Mouse (Mus musculus): ENCODE measurements at regions not wholly inside any gene's neighbourhood (a gene's known extent, or its start where the extent isn't known, plus 50 kb on each side); places are given as distances from the start of the nearest gene placed in this dataset.

DNA sequence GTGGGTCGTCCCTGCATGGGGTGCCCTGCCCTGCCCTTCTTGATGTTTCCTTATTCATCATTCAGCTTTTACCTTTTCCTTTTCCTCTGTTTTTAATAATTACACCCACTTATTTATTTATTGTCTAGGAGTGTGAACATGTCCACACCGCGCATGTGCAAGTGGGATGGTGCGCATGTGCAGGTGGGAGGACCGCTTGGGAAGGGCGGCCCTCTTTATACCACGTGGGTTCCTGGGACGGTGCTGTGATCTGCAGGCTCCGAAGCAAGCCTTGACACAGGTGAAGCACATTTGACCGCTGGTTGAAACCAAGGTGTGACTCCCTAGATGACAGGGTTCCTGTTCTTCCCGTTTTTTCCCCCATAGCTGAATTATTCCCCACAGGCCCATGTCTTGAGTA is 60.0 kb downstream of the Syf2 start:
- no peak for DNase-seq (ENCODE audit: low spot score in 2 of 2)

DNA sequence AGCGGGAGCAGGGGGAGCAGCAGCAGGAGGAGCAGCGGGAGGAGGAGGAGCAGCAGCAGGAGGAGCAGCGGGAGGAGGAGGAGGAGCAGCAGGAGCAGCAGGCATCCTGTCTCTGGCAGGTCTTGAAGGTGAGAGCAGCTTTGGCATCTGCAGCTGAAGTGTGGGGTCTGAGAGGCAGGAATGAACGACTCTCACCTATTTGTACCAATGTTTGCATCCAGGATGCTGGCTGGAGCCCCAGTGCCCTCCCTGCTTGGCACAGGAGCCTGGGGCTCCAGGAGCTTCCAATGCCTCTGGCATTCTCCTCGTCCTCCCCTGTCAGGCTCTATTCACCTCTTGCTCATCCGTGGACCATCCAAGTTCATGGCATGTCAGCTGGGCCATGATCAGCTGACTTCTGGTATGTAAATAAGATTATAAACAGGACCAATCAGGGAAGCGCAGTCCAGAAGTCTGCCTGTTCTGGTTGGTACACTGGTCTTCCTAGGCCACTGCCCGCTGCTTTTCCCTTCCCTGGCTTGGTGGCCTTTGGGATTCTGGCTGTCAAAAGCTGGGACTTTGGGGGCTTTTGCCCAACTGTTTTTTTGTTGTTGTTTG is 62.9 kb downstream of the Syf2 start:
- DNase-seq (ENCODE audit: low spot score in 2 of 2): no peak

DNA sequence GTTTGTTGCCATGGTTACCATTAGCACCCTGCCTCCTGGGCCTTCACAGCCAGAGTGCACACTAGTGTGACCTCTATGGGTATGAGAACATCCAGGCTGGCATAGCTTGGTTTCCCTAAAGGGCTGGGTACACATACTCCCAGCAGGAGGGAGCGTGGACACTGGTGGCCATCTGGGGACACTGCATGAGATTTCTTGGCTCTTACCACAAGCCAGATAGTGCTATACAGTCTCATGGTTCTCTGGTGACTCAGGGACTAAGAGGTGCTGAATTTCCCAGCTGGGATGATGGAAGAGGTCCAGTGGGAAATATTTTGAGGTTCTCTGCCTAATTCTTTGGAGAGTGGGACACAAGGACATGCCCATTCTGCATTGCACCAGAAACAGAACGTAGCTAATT is 63.5 kb downstream of the Syf2 start:
- DNase-seq (ENCODE audit: low spot score in 2 of 2): peak in 1 of 2 experiments; percentile 4

DNA sequence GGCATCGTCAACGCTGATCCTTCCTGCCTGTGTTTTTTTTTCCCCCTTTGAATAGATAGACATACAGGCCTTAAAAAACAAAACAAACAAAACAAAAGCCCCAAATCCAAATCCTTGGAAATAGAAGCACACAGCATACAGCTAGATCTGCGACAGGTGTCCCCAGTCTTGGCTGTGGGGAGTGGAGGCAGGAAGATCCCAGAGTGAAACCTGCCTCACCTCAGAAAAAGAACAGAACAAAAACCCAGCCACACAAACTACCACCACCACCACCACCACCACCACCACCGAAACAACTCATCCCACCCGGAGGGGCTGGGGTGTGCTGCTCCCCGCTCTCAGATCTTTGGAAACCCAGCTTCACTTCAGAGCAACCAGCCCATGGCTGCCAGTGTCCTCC is 64.0 kb downstream of the Syf2 start:
- no peak for DNase-seq (ENCODE audit: low spot score in 2 of 2)

DNA sequence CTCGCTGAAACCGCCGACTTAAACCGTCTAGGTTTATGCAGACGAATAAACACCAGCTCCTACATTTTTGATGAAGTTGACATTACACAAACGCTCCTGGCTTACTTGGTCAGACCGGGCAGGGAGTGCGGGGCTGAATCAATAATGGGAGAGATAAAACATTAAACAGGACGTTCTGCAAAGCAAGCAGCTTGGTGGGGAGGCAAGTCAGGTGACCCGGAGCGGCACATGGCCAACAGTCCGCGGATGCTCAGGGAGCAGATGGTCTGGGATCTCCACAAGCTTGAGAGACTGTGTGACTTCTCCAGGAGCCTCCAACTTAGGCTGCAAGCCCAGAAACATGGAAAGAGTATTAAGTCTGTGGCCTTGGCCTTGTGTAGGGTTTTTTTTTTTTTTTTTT is 64.4 kb downstream of the Syf2 start:
- no peak for DNase-seq (ENCODE audit: low spot score in 2 of 2)

DNA sequence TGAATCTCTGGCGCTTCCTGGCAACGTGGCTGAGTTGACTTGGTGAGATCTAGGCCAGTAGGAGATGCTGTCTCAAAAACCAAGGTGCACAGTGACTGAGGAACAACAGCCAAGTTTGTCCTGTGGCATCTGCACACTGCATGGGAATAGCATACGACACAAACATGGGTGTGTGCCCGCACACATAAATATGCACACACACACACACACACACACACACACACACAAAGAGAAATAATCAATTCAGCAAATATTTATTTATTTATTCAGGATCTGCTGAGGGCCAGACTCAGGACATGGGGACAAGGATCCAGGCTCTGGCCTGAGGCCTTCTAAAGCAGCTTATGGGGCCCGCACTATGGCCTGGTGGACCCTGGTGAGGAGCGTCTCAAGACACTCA is 65.4 kb downstream of the Syf2 start:
- no peak for DNase-seq (ENCODE audit: low spot score in 2 of 2)

DNA sequence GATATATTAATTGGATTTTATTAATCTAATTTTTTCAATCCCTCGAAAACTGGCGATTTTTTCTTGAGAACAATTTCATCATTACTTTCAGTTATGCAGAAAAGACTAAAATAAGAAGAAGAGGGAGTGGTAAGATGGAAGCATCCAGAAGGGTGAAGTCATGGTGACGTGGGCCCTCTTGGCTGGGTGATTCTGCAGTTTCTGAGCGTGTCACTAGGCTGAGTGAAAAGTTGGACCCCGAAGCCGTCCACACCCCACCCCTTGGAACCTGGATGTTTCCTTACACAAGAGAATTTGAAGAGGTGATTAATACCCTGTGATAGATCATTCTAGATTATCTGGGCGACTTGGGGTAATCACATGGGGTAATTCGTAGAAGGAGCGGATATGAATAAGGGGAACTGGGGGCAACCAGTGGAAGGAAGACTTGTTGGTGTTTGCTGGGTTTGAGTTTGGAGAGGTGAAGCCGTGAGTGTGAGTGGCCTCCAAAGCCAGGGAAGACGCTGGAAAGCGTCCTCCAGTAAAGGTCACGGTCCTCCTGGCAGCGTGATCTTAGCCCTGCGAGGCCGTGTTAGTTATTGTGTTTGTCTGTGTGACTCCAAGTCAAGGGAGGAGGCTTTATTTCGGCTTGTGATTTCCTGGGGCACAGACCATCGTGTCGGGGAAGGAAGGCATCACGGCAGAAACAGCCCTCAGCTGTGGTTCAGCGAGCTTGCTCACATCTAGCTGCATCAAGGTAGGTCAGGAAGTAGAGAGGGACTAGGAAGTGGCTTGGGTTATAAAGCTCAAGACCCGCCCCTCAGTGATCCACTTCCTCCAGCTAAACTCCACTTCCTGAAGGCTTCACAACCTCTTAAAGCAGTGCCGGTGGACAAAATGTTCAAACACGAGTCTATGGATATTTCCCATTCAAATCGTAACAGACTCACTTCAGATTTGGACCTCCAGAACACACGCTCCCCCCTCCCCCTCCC is 67.0 kb downstream of the Syf2 start:
- DNase-seq (ENCODE audit: low spot score in 2 of 2): no peak

DNA sequence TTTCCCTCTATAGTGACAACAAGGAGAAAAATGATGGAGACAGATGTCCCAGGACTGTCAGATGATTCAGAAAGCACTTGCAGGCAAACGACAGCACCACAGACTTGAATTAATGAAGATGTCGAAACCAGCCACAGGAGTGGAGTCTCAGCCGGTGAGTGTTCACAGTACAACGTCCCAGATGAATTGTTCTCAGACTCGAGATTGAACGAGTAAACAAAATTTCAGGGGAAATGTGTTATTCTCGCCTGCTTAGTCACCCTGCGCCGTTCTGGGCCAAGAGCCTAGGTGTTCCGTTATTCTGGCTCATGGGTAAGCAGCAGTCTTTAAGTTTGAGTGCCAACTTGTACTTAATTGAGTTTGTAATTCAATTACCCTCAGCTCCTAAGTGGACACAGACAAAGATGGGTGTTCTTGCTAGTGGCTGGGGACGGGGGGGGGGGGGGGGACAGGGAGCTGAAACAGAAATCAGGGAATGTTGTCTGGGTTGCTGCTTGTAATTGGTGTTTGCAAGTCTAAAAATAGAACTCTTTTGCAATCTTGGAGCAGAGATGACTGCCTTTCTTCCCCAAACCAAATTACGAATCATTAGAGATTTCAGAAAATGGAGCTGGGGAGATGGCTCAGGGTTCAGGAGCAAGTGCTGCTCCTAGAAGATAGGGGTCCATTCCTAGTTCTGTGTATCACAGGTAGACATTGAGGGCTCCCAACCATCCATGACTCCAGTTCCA is 68.4 kb downstream of the Syf2 start:
- peak in 1 of 2 experiments; percentile 23 for DNase-seq (ENCODE audit: low spot score in 2 of 2)

DNA sequence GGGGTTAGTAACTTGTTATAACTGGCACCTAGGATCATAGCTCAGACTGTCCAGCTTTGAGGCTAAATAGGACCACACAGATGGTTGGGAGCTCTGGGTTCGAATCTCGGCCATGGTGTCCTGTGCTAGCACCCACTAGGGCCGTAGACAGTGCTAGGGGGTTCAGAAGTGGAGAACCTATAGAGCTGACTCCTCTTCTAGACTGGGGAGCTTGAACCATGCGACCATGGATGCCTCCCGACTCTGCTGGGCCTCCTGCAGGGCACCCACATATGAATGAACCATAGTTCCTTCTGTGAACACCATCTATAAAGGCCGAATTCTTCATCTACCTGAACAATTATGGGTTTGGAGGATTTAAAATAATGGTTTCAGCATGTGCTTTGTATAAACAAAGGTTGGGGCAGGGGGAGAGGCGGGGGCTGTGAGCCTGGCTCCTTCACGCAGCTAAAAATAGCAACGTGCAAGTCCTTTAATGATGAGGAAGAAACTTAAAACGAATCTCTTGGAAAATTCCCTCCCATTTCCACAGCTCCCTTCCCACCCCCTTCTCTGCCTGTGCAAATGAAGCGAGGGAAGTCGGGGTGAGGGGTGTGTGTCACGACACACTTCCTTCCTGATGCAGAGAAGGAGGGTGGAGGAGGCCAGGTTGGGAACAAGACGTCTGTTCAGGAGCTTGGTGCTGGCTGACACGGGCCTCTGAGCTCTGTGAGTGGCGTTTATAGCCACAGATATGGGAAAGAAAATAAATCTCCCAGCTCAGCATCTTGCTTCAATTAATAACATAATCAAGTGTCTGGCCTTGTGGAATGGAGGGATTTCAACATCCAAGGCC is 71.6 kb downstream of the Syf2 start:
- peak in 1 of 2 experiments; percentile 30 for DNase-seq (ENCODE audit: low spot score in 2 of 2)

DNA sequence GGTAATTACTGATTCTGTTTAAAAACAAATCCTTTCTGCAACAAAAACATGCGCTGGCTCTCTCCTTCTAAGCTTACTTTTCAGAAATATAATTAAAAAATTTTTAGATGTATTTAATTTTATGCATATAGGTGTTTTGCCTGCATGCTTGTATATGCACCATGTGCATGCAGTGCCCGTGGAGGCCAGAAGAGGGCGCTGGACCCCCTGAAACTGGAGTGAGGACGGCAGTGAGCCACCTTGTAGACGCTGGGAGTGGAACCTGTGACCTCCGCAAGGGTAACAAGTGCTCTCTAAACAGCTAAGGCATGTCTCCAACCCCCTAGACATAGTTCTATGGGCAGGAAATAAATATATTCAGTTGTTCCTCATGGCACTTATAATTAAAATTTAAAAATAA is 80.7 kb downstream of the Syf2 start:
- no peak for DNase-seq (ENCODE audit: low spot score in 2 of 2)

DNA sequence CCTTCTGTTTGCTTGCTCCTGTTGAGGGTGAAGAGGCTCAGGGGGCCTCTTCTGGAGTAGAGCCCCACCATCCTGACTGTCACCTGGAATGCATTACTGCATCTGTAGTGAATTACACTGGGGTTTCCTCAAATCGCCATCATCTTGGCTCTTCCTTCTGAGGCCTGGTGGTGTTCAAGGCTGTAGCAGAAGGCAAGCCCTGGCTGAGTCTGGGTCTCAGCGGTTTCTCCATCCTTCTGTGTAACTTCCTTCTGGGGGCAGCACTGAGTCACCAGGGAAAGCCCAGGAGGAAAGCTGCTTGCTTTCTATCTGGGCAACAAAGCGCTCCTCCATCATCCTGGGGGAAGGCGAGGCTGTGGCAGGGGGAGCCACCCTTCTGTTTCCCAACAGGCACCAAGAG is 82.2 kb downstream of the Syf2 start:
- no peak for DNase-seq (ENCODE audit: low spot score in 2 of 2)

DNA sequence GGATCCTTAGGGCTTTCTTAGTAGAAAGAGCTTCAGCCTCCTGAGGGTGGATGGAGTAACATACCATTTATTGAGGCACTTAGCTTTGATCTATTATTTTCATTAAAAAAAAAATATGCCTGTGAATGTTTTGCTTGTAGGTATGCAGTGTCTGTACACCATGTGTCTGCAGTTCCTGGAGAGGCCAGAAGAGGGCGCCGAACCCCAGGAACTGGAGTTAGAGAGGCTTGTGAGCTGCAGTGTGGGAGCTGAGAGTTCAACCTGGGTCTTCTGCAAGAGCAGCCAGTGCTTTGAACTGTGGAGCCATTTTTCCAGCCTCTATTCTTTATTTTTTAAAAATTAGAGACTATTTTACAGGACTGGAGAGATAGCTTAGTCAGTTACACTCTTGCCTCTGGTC is 83.2 kb downstream of the Syf2 start:
- DNase-seq (ENCODE audit: low spot score in 2 of 2): no peak

DNA sequence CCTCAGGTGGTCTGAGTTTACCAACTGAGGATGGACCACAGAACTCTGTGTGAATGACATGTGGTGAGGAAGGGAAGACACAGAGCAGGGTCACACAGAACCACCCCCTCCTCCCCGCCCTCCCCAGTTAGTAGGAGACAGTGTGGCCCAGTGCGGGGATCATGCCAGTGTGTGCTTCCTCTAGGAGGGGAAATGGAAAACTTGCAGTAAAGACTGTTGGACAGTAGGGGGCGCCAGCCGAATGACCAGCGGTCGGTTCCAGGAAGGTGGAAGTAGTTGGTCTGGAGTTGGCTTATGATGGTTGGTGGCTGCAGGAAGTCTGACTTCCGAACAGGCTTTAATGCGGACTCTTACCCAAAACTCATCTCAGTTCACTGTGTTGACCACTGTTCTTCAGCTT is 87.3 kb downstream of the Syf2 start:
- peak in 1 of 2 experiments; percentile 25 for DNase-seq (ENCODE audit: low spot score in 2 of 2)

DNA sequence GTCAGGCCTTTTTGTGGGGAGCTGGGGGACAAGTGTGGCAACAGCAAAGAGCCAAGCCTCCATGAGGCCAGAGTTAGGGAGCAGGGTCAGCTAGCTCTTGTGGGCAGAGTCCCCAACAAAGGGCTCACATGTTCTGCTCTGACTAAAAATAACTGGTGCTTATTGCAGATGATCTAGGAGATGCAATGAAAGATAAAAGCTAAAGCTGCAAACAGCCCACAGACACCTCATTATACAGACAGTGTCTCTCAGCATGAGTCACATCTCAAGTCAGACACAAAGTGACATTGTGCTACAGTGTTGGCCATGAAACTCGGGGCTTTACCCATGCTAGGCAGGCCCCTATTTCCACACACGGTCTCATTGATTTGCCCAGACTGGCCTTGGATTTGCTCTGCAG is 88.4 kb downstream of the Syf2 start:
- DNase-seq (ENCODE audit: low spot score in 2 of 2): no peak

DNA sequence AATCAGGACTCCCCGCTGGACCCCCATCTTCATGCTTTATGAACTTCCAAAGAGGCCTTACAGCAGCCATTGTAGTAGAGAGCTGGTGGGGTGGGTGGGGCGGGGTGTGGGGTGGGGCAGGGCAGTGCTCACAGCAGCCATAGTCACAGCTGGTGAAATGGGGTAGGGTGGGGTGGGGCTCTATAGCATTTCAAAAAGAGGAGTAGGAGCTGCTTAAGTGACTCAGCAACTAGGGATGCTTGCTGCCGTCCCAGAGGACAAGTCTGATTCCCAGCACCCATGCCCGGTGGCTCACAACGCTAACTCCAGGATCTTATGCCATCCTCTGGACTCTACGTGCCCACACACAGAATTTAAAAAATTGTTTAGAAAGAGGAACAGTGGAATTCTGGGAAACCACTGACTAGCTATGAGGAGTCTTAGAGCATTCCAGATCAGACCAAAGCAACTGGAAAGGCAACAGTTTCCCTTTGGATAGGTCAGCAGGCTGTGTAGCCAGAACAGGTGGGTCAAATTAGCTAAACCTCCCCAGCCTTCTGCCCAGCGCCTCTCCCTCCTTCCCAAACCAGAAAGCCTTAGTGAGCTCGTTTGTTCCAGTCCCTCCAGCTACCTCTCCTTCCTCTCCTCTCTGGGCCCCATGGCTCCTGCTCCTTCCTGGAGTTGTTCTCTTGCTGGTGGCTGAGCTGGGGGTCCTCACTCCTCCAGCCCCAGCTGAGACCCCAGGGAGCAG is 89.7 kb downstream of the Syf2 start:
- DNase-seq (ENCODE audit: low spot score in 2 of 2): no peak

DNA sequence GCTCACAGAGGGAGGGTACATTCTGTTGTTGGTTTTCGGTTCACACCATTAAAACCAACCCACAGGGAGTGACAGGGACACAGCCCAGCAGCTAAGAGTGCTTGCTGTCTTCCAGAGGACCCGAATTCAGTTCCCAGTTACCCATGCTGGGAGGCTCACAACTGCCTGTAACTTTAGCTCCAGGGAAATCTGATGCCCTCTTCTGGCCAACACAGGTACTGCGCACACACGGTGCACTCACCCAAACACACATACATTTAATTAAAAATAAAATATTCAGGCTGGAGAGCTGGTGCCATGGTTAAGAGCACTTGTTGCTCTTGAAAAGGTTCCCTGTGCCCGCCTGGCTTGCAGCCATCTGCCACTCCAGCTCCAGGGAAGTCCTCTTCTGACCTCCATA is 92.5 kb downstream of the Syf2 start:
- no peak for DNase-seq (ENCODE audit: low spot score in 2 of 2)

DNA sequence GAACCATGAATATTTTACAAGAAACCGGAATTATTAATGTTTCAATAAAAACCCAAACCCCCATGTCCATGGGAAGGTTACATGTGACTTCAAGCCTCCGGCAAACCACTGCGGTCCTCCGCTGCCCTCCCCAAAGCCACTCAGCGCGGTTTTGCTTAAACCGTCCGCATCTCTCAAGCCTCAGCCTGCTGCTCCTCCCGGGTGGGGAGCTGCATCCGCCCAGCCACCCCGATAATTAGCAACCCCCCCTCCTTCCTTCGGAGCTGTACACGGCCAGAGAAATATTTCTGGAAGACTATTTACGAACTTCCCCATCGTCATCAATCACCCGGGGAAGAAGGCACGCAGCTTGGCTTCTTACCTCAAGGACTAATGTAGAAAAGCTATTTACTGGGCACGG is 94.7 kb upstream of the Runx3 start:
- DNase-seq (ENCODE audit: low spot score in 2 of 2): no peak

DNA sequence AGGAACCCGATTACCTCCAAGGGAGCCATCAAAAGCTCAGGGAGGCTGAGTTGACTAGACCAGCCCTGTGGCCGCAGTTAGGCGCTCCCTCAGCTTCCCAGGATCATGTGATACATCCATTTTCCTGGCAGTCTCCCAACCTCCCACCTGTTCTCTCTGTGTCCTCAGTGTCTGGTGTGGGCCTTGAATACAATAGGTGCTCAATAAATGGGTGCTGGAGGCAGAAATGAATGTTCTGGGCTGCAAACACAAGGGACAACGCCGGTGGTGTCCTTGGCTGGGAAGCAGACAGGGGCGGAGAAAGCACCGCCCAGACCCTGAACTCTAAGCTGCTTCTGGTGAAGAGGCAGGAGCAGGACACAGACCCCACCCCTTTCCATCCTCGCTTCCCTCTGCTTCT is 93.3 kb upstream of the Runx3 start:
- no peak for DNase-seq (ENCODE audit: low spot score in 2 of 2)

DNA sequence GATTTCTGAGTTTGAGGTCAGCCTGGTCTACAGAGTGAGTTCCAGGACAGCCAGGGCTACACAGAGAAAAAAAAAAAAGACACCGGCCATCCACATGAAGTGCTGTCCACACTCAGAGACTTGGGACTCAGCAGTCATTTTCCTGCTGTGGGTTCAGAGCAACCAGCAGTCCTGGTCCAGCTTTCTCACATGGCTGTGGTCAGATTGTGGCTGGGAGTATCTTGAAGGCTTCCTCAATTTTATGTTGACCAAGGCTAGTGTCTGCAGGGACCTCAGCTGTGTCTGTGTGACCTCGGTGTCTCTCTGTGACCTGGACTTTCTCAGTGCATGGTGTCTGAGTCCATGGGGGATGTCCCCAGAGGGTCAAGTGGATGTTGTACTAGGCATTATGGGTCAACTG is 90.7 kb upstream of the Runx3 start:
- DNase-seq (ENCODE audit: low spot score in 2 of 2): no peak

DNA sequence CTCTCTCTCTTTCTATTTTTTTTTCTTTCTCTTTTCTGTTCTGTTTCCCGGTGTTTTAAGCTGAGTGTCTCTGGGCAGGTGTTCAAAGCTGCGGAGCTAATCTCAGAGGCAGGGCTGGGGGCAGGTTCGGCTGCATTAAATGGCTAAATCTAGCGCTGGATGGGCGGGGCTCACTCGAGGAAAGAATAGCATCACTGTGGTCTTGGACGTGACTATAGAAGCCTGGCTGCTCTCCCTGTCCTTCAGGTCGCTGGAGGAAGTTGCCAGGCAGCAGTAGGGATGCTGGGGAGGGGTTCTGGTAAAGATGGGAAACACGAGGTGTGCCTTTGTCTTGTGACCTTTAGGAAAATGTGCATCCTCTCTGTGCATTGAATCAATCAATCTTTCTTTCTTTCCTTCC is 88.0 kb upstream of the Runx3 start:
- DNase-seq (ENCODE audit: low spot score in 2 of 2): peak; percentile 51 to 55

DNA sequence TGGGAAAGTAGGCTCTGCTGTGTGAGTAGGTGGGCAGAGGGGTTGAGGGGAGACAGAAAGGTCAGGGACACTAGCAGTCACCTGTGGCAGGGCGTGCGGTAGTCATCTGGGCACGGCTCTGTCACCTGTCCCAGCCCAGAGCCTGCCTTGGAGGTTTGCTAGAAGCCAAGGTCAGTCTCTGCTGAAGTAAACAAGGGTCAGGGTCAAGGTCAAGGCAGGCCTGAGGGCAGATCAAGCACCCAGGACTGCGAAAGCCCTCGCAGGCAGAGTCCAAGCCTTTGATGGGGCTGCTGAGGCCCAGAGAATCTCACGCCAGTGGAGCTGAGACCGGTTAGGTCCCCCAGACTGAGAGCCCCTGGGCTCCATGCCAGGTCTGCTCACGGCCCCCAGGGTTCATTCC is 87.2 kb upstream of the Runx3 start:
- DNase-seq (ENCODE audit: low spot score in 2 of 2): no peak

Measured in right cerebral cortex, postnatal 36 days (tissue).